In the genomic region with DNA sequence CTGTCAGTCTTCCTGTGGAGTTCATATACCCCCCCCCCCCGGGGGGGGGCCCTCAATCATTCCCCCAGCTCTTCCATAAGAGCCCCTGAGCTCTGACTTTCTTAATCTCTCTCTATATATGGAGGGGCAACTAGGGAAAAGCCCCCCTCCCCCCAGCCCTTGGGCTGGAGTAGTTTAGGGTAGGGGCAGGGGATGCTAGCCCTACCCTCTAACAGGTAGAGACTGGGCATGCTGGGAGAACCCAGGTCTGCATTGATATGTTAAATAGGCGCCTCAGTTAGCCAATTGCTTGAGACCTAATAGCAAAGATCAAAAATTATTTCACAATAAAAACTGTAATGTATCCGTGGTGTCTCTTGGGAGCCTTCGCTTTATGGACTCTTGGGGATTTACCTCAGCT, we compare ENCODE assay signal across 11 mouse cellular contexts. TPM values are rescaled to one million over a fixed set of nuclear protein-coding genes. Genes with fewer than 3 reads are reported as not detected.
A peak's percentile ranks its signal among the peaks of the same experiment; 100 is the strongest.
DNase-seq lines count a peak whose midpoint lies in the region; ATAC-seq lines count a peak whose summit lies in the region.
"Had no signal": no experiment of that assay in that cellular context is flagged by ENCODE, and none has a peak within 500 bp of the region (broad histone marks: within the 10 kb centered on the region; RNA-seq: fewer than 3 reads in every experiment).

No protein-coding gene starts in this region.

- H3K36me3 ChIP-seq in kidney, embryonic 16.5 days (ENCODE audit: insufficient read depth, low read length): no peaks in the 10 kb centered on the region; the same call in 1 of the 2 replicates
- H3K36me3 ChIP-seq in forebrain, embryonic 11.5 days (ENCODE audit: control insufficient read depth, insufficient read depth, low read length): no peaks in the 10 kb centered on the region
- no peaks in the 10 kb centered on the region for H3K36me3 ChIP-seq in limb, embryonic 11.5 days (ENCODE audit: control insufficient read depth, insufficient read depth, low read length)
- H3K36me3 ChIP-seq in neural tube, embryonic 14.5 days (ENCODE audit: control insufficient read depth, insufficient read depth, low read length): peaks cover 5% of the 10 kb centered on the region; the same call in 1 of the 2 replicates

- H3K4me1 ChIP-seq in kidney, embryonic 16.5 days (ENCODE audit: insufficient read depth, low read length): peaks cover 17% of the 10 kb centered on the region
- H3K4me1 ChIP-seq in forebrain, embryonic 11.5 days (replicated peaks; ENCODE audit: control insufficient read depth, insufficient read depth, low read length): no peaks in the 10 kb centered on the region
- H3K4me1 ChIP-seq in limb, embryonic 11.5 days (ENCODE audit: control insufficient read depth, insufficient read depth, low read length): 0 out of 2 replicates have a peak, but pooled peaks cover 4% of the 10 kb centered on the region
- peaks cover 18% of the 10 kb centered on the region; the same call in 1 of the 2 replicates for H3K4me1 ChIP-seq in neural tube, embryonic 14.5 days (ENCODE audit: control insufficient read depth, insufficient read depth, low read length)

- no peak for DNase-seq in kidney, postnatal 10 days
- no peak for DNase-seq in forebrain, embryonic 11.5 days (ENCODE audit: low spot score)
- DNase-seq in limb, embryonic 11.5 days (ENCODE audit: low spot score): no peak
- no peak for DNase-seq in Muller cell, postnatal 12 days (ENCODE audit: inconsistent ontology term)
- no peak for DNase-seq in gastrocnemius, postnatal 25 days
- no peak for DNase-seq in c-Kit-positive CD71-positive TER-119-positive erythroid progenitor cells, embryonic 14.5 days (ENCODE audit: low spot score)
- DNase-seq: adrenal gland, postnatal 25 days; lung, adult 2 months had no signal

- peak overlapping the region; percentile 77; the same call in 1 of the 2 replicates for H3K4me3 ChIP-seq in kidney, embryonic 16.5 days (ENCODE audit: low read length)
- peak overlapping the region; percentile 76; the same call in 1 of the 2 replicates for H3K4me3 ChIP-seq in forebrain, embryonic 11.5 days (ENCODE audit: low read depth, low read length)
- peak overlapping the region; percentile 81 for H3K4me3 ChIP-seq in limb, embryonic 11.5 days (ENCODE audit: low read depth, low read length)
- H3K4me3 ChIP-seq in neural tube, embryonic 14.5 days (ENCODE audit: low read depth, low read length): peak overlapping the region; percentile 72; the same call in 1 of the 2 replicates

- H3K9ac ChIP-seq in kidney, embryonic 16.5 days (replicated peaks; ENCODE audit: low read length): no peak overlapping the region
- H3K9ac ChIP-seq in forebrain, embryonic 11.5 days (ENCODE audit: low read length): no peak overlapping the region
- H3K9ac ChIP-seq in limb, embryonic 11.5 days (ENCODE audit: low read length): no peak overlapping the region
- no peak overlapping the region for H3K9ac ChIP-seq in neural tube, embryonic 14.5 days (replicated peaks; ENCODE audit: low read depth, low read length)

- no peak overlapping the region for H3K27ac ChIP-seq in kidney, embryonic 16.5 days (ENCODE audit: low read length)
- no peak overlapping the region for H3K27ac ChIP-seq in forebrain, embryonic 11.5 days (ENCODE audit: low read depth, low read length)
- H3K27ac ChIP-seq in limb, embryonic 11.5 days (replicated peaks; ENCODE audit: low read depth, low read length): no peak overlapping the region
- H3K27ac ChIP-seq in neural tube, embryonic 14.5 days (ENCODE audit: low read depth, low read length): no peak overlapping the region; the same call in 1 of the 2 replicates

- no peaks in the 10 kb centered on the region for H3K27me3 ChIP-seq in kidney, embryonic 16.5 days (ENCODE audit: insufficient read depth, low read length)
- no peaks in the 10 kb centered on the region for H3K27me3 ChIP-seq in forebrain, embryonic 11.5 days (ENCODE audit: control insufficient read depth, insufficient read depth, low read length)
- no peaks in the 10 kb centered on the region for H3K27me3 ChIP-seq in limb, embryonic 11.5 days (ENCODE audit: control insufficient read depth, insufficient read depth, low read length)
- no peaks in the 10 kb centered on the region for H3K27me3 ChIP-seq in neural tube, embryonic 14.5 days (ENCODE audit: control insufficient read depth, insufficient read depth, low read length)

- H3K9me3 ChIP-seq in kidney, embryonic 16.5 days (ENCODE audit: low read length): no peaks in the 10 kb centered on the region
- H3K9me3 ChIP-seq in forebrain, embryonic 11.5 days (ENCODE audit: control insufficient read depth, low read length): no peaks in the 10 kb centered on the region
- H3K9me3 ChIP-seq in limb, embryonic 11.5 days (ENCODE audit: control insufficient read depth, low read length): no peaks in the 10 kb centered on the region
- no peaks in the 10 kb centered on the region for H3K9me3 ChIP-seq in neural tube, embryonic 14.5 days (ENCODE audit: control insufficient read depth, low read length)
- H3K9me3 ChIP-seq: G1E had no signal

- H3K4me2 ChIP-seq in kidney, embryonic 16.5 days (replicated peaks; ENCODE audit: low read depth, low read length): peak overlapping the region; percentile 87
- H3K4me2 ChIP-seq in forebrain, embryonic 11.5 days (ENCODE audit: low read depth, low read length, severe bottlenecking): peak overlapping the region; percentile 70
- peak overlapping the region; percentile 75 for H3K4me2 ChIP-seq in limb, embryonic 11.5 days (ENCODE audit: low read depth, severe bottlenecking)
- peak overlapping the region; percentile 66 for H3K4me2 ChIP-seq in neural tube, embryonic 14.5 days (ENCODE audit: low read depth, low read length)

- WGBS in kidney, embryonic 16.5 days: 57% methylated on average over 3 of the region's 4 CpGs
- WGBS in forebrain, embryonic 11.5 days: 45% methylated on average over 4 of the region's 4 CpGs
- WGBS in limb, embryonic 11.5 days: 39% methylated on average over 4 of the region's 4 CpGs
- 44% methylated on average over 4 of the region's 4 CpGs for WGBS in neural tube, embryonic 14.5 days

- no peak; the same call in 1 of the 2 replicates for ATAC-seq in kidney, embryonic 16.5 days (ENCODE audit: low FRiP score, low TSS enrichment)
- peak; percentile 36 for ATAC-seq in forebrain, embryonic 11.5 days (replicated peaks; ENCODE audit: low FRiP score)
- peak; percentile 1; the same call in 1 of the 2 replicates for ATAC-seq in limb, embryonic 11.5 days (ENCODE audit: insufficient number of reproducible peaks, low FRiP score, low TSS enrichment, low read depth)
- peak; percentile 18; the same call in 1 of the 2 replicates for ATAC-seq in neural tube, embryonic 14.5 days (ENCODE audit: low read depth)

RNA-seq across cellular contexts. Expression of a gene that starts 0.8 kb away (rescaled TPM):
- polyA plus RNA-seq in kidney, embryonic 16.5 days (2015; fragmentation: Nextera tagmentation; extraction: Ambion mirVana): 56.1 and 59.5 TPM in 2 replicates
- 76.4 and 76.7 TPM in 2 replicates for polyA plus RNA-seq in forebrain, embryonic 11.5 days (2014; fragmentation: Nextera tagmentation; extraction: Ambion mirVana)
- polyA plus RNA-seq in limb, embryonic 11.5 days (2014; fragmentation: Nextera tagmentation; extraction: Ambion mirVana): 66.9 and 70.3 TPM in 2 replicates
- 80.3 and 99.6 TPM in 2 replicates for polyA plus RNA-seq in neural tube, embryonic 14.5 days (2014; fragmentation: Nextera tagmentation; extraction: Ambion mirVana)
- total RNA-seq in gastrocnemius, postnatal 25 days (2021): 1 to 10 TPM; 1.8 to 1.9 TPM

RNA-seq across cellular contexts. Expression of a gene that starts 24.4 kb away (rescaled TPM):
- polyA plus RNA-seq in kidney, embryonic 16.5 days (2015; fragmentation: Nextera tagmentation; extraction: Ambion mirVana): 0.15 TPM in 1 of 2 replicates, not detected in the other
- polyA plus RNA-seq in forebrain, embryonic 11.5 days (2014; fragmentation: Nextera tagmentation; extraction: Ambion mirVana): 0.65 and 0.84 TPM in 2 replicates
- polyA plus RNA-seq in limb, embryonic 11.5 days (2014; fragmentation: Nextera tagmentation; extraction: Ambion mirVana): 0.17 TPM in 1 of 2 replicates, not detected in the other
- 2.0 and 2.6 TPM in 2 replicates for polyA plus RNA-seq in neural tube, embryonic 14.5 days (2014; fragmentation: Nextera tagmentation; extraction: Ambion mirVana)
- total RNA-seq in gastrocnemius, postnatal 25 days (2021): under 1 TPM; 0.27 to 0.36 TPM
- total RNA-seq: G1E had no signal
- polyA plus RNA-seq: G1E had no signal
